Mouse (Mus musculus) embryonic stem cell, embryonic (primary cell): ENCODE results near the gene Tdrd5.
"Not testable (repeated sequence)": the region's sequence is repeated elsewhere in the genome, so short reads cannot be mapped to it uniquely, and the experiment has no call there.

Experiments
- CTCF ChIA-PET, 4 experiments: fragments of 300-600 bp in 2 of 4; fragments of 350-600 bp in 2 of 4; sonication (Branson Sonifier 250); formaldehyde crosslinking; loops; one replicate each; lab custom pipeline; 2022; ENCODE audit warnings: inconsistent platforms in 2 of 4; lab: Charles Lee
- POLR2A ChIA-PET, 4 experiments: fragments of 300-600 bp in 2 of 4; fragments of 350-600 bp in 2 of 4; sonication (Branson Sonifier 250); formaldehyde crosslinking; loops; one replicate each; lab custom pipeline; 2022; ENCODE audit warnings: antibody characterized with exemption in 4 of 4, inconsistent platforms in 1 of 4; lab: Charles Lee

The Tdrd5 gene

GRCm38 (mm10) chr1:156302911-156303749, at the start of gene Tdrd5:
TSS of gene Tdrd5 (minus strand) at chr1:156303664.
- CTCF ChIA-PET, result interaction anchor here in 2 of 4 experiments (0.5 to 1.5 kb wide), 3 partner anchors 40 to 274 kb away, joined by 3 to 5 read pairs (median 3); no protein-coding TSS in a partner anchor
- POLR2A ChIA-PET, result interaction anchor here in 3 of 4 experiments (0.6 to 1.4 kb wide), 6 partner anchors 32 to 490 kb away, joined by 3 to 4 read pairs (median 4); partner anchors contain the start of genes Qsox1 (in 1 of the 3) and Tor1aip1 (in 1 of the 3)

DNA sequence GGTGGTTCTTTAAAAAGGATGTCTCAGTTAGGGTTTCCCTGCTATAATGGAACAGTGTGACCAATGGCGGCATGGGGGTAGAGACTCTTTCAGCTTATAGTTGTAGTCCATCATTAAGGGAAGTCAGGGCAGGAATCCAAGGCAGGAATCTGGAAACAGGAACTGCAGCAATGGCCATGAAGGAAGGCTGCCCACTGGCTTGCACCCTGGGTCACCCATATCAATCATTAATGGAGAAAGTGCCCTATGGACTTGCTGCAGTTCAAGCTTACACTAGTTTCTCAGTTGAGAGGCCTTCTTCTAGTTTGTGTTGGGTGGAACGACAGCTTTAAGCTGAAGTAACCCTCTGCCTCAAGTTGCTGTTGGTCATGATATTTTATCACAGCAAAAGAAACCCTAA, 49.0 kb upstream of the Tdrd5 start:
- ChIA-PET CTCF (no interaction called here), POLR2A (no interaction called here)

DNA sequence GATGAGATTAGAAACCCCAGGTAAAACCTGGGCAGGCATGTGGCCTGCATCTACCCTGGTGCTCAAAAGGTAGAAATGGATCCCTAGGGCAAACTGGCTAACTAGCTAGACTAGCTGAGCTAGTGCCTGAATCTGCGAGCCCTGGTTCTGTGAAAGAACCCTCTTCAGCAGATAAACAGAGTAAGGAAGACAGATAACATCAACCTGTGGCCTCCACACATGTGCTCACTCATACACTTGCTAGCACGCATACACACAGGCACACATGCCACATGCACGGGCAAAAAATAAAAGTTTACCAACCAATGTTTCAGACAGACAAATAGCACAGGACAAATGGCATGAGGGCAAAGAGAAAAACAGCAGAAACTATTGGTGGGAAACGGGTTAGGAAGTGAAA, 47.0 kb upstream of the Tdrd5 start:
- ChIA-PET CTCF (no interaction called here), POLR2A (no interaction called here)

GRCm38 (mm10) chr1:156349031-156349430, 45.6 kb upstream of the Tdrd5 start:
- POLR2A ChIA-PET, result interaction anchor here in 1 of 4 experiments (0.6 kb wide), 1 partner anchor 98 kb away, joined by 4 read pairs; no protein-coding TSS in a partner anchor
- CTCF ChIA-PET, result no interaction called here

GRCm38 (mm10) chr1:156345633-156346032, 42.2 kb upstream of the Tdrd5 start:
- ChIA-PET POLR2A (no interaction called here), CTCF (interaction anchor here in 1 of 4 experiments (0.5 kb wide), 1 partner anchor 166 kb away, joined by 3 read pairs; no protein-coding TSS in a partner anchor)

GRCm38 (mm10) chr1:156344433-156344832, 41.0 kb upstream of the Tdrd5 start:
- POLR2A ChIA-PET, result interaction anchor here in 1 of 4 experiments (0.6 kb wide), 1 partner anchor 588 kb away, joined by 3 read pairs; no protein-coding TSS in a partner anchor
- CTCF ChIA-PET, result no interaction called here

- ChIA-PET POLR2A (no interaction called here), CTCF (no interaction called here)
These were observed 37.4 kb upstream of the Tdrd5 start for GRCm38 (mm10) chr1:156340847-156341246.

DNA sequence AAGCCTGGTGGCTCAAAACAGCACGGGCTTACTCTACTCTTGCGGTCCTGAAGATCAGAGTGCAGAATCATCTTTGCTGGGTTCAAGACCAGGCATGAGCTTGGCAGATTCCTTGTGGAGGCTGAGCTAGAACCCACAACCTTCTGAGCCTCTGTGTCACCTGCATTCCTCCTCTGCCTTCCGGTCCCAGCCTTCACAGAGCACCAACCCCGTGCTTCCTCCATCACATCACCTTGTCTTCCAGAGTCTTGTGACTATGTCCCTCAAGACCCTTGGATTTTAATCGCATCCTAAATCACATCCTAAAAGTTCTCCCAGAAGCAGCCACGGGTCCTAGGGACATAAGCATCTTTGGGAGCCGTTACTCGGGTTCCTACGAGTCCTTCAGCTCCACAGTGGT, 19.7 kb upstream of the Tdrd5 start:
- ChIA-PET POLR2A (interaction anchor here in 1 of 4 experiments (1.1 kb wide), 1 partner anchor 75 kb away, joined by 3 read pairs; no protein-coding TSS in a partner anchor), CTCF (no interaction called here)

GRCm38 (mm10) chr1:156310630-156311029, 7.2 kb upstream of the Tdrd5 start, which contains the start of gene Nphs2:
TSS of gene Nphs2 (plus strand) at chr1:156310727.
- POLR2A ChIA-PET, result interaction anchor here in 1 of 4 experiments (1.2 kb wide), 1 partner anchor 11 kb away, joined by 3 read pairs; no protein-coding TSS in a partner anchor
- CTCF ChIA-PET, result no interaction called here

GRCm38 (mm10) chr1:156308595-156308994, 5.1 kb upstream of the Tdrd5 start:
- CTCF ChIA-PET, result no interaction called here
- POLR2A ChIA-PET, result no interaction called here

GRCm38 (mm10) chr1:156290016-156290415, 13.4 kb downstream of the Tdrd5 start:
- CTCF ChIA-PET, result no interaction called here
- POLR2A ChIA-PET, result interaction anchor here in 1 of 4 experiments (1.2 kb wide), 1 partner anchor 200 kb away, joined by 3 read pairs; no protein-coding TSS in a partner anchor

DNA sequence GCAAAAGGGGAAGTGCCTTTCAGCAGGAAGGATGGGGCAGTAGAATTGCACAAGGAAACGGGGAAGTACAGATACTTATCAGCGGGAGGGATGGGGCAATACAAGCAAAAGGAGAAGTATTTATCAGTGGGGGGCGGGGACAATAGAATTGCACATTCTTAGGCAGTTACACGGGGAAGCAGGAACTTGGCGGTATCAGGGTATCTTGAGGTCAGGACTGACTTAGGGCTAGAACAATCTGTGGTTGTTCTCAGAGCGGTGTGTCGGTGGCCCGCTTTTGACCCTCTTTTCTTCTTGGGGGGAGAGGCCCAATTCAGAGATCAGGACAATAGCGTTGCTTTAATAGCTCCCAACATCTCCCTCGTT, 14.3 kb downstream of the Tdrd5 start:
- POLR2A ChIA-PET, CTCF ChIA-PET: not testable (repeated sequence)

GRCm38 (mm10) chr1:156288556-156289221, 14.8 kb downstream of the Tdrd5 start:
- ChIA-PET CTCF (interaction anchor here in 1 of 4 experiments (1.4 kb wide), 1 partner anchor 25 kb away, joined by 4 read pairs; no protein-coding TSS in a partner anchor), POLR2A (no interaction called here)

DNA sequence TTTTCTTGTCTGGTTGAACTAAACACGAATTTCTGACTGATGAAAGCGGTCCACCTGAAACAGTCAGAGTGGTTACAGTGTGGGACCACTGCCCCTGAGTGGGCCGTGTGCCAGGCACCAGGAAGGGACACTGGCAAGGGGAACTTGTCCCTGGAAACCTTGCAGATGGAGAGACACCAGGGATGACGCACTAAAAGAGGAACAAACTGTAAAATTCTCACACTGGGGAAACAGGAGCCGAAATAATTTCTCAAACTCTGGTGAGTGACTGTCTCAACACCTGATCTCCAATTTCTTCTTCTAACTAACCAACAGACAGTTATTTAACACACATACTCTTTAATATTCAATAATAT, 17.9 kb downstream of the Tdrd5 start:
- CTCF ChIA-PET, result no interaction called here

GRCm38 (mm10) chr1:156284851-156285540, 18.5 kb downstream of the Tdrd5 start:
- POLR2A ChIA-PET, result no interaction called here
- CTCF ChIA-PET, result no interaction called here

More for the DNA sequence above, 17.9 kb downstream of the Tdrd5 start:
- POLR2A ChIA-PET, result no interaction called here

- CTCF ChIA-PET, result interaction anchor here in 1 of 4 experiments (0.6 kb wide), 1 partner anchor 18 kb away, joined by 4 read pairs; no protein-coding TSS in a partner anchor
- POLR2A ChIA-PET, result no interaction called here
These were observed 19.3 kb downstream of the Tdrd5 start for GRCm38 (mm10) chr1:156284207-156284606.

- CTCF ChIA-PET, result no interaction called here
- POLR2A ChIA-PET, result no interaction called here
These were observed 23.3 kb downstream of the Tdrd5 start for GRCm38 (mm10) chr1:156280131-156280530.

- ChIA-PET CTCF (interaction anchor here in 1 of 4 experiments (0.5 kb wide), 1 partner anchor 202 kb away, joined by 10 read pairs; no protein-coding TSS in a partner anchor), POLR2A (interaction anchor here in 1 of 4 experiments (1.0 kb wide), 1 partner anchor 57 kb away, joined by 3 read pairs; no protein-coding TSS in a partner anchor)
These were observed 29.8 kb downstream of the Tdrd5 start for GRCm38 (mm10) chr1:156273647-156274046.

GRCm38 (mm10) chr1:156271654-156272053, 31.8 kb downstream of the Tdrd5 start:
- ChIA-PET CTCF (interaction anchor here in 1 of 4 experiments (0.6 kb wide), 1 partner anchor 19 kb away, joined by 3 read pairs; no protein-coding TSS in a partner anchor), POLR2A (interaction anchor here in 1 of 4 experiments (1.2 kb wide), 1 partner anchor 20 kb away, joined by 3 read pairs; no protein-coding TSS in a partner anchor)
